Mouse (Mus musculus) liver (tissue): Measurements from ENCODE around the gene Fam129a.

ENCODE experiments used
- DNase-seq: peaks from one replicate; pipeline ENCODE4 v3.0.0-alpha.2; 2020; ENCODE audit warnings: mixed read lengths

The Fam129a gene

DNA sequence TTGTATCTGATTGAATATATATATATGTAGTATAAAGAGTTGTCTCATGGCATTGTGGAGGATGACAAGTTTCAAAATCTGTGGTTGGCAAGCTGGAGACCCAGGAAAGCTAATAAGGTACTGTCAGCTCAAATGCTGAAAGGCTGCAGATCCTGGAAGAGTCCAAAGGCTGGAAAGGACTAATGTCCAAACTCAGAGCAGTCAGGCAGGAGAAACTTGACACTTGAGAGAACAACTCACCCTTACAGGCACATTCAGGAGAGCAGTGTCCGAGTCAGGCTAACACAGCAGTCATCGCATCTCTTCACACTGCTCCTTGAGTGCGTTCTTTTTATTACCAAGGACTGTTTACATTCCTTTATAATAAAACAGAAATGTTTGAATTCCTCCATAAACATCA, 56.2 kb downstream of the Fam129a start:
- no peak for DNase-seq

- DNase-seq: no peak
Measured at GRCm38 (mm10) chr1:151629591-151630250, 58.7 kb downstream of the Fam129a start.

DNA sequence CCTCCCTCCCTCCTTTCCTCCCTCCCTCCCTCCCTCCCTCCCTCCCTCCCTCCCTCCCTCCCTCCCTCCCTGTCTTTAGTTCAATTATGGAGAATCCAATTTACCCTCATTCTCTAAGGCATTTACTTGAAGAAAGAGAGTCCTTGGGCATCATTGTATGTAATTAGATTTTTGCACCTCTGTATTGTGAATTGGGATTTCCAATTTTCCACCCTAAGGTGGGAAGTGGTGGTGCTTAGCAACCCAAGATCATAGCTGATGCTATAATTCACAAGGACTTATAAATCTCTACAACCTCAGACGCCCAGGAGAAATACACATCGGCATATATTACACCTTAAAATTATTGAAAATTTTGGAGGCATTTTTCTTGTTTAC, 59.3 kb downstream of the Fam129a start:
- no peak for DNase-seq

- DNase-seq: no peak
Measured at GRCm38 (mm10) chr1:151631061-151631460, 60.1 kb downstream of the Fam129a start.

DNA sequence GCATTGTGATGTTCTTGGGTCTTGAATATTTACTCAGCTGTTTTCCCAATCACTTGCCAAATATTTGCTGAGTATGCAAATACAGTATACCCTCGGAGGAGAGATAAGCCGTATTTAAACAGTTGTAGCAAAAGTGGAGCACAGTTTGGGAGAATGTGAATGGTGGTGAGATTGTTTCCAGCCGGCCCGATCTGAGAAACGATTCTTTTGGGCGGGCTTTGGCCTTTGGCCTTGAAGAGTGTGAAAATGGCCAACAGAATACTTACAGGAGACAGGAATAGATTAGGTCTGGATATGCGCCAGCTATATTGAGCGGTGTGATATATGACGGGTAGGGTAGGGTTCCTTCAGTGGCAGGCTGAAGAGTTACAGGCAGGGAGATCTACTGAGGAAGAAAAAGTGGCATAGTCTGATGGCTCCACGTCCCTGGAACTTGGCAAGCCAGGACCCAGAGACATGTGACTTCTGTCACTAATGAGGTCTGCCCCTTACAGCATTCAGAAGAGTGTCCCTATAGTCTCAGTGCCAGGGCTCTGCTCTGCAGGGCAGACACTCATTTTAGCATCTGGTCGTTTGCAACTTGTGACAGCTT, 60.8 kb downstream of the Fam129a start:
- DNase-seq: no peak

- no peak for DNase-seq
Measured at GRCm38 (mm10) chr1:151632567-151633356, 61.8 kb downstream of the Fam129a start.

DNA sequence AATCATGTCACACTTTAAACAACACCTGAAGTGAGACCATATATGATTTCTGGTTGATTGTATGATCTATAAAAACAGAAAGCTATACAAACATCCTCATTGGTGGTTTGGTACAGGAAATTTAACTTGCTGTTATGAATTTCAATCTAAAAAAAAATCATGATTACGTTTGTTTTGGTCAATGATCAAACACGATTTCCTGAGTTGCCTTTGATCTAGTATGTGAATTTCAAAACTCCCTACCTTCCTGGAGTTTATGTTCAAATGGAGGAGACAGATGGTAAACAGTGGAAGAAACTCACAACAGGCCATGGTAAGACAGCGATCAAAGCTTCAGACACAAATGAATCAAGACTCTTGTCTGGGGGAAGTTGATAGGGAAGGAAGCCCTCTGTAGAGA, 65.7 kb downstream of the Fam129a start:
- DNase-seq: no peak

- no peak for DNase-seq
Measured at GRCm38 (mm10) chr1:151637351-151637922, 66.5 kb downstream of the Fam129a start.

DNA sequence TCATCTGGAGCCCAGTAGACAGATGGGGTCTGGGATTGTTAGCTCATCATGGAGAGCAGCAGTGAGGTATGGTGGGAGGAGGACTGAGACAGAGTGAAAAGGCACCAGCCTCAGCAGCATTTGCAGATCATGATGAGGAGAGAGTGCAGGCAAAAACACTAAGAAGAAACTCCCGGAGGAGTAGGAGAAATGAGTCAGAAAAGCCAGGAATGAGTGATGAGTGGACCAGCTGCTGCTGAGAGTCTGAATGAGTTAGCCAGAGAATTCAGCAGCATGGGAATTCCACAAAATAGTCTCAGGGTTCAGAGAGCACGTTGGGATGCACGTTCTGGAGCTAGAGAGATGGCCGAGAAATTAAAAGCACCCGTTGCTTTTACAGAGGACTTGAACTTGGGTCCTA, 67.4 kb downstream of the Fam129a start:
- no peak for DNase-seq

DNA sequence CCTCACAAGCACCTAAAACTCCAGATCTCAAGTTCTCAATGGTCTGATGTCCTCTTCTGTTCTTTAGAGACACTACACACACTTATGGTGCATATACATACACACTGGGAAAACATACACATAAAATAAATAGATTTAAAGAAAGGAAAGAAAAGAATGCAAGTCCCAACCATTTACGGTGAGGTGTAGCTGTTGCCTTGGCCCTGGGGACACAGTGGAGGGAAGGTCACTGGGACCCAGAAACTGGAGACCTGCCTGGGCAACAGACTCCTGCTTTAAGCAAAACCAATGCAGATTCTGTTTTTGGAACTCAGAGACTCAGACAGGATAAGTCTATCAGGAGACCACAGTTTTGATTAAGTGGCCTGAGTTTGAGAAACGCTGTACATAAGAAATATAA, 67.8 kb downstream of the Fam129a start:
- DNase-seq: no peak

GRCm38 (mm10) chr1:151646380-151646779, 75.4 kb downstream of the Fam129a start:
- DNase-seq: no peak

DNA sequence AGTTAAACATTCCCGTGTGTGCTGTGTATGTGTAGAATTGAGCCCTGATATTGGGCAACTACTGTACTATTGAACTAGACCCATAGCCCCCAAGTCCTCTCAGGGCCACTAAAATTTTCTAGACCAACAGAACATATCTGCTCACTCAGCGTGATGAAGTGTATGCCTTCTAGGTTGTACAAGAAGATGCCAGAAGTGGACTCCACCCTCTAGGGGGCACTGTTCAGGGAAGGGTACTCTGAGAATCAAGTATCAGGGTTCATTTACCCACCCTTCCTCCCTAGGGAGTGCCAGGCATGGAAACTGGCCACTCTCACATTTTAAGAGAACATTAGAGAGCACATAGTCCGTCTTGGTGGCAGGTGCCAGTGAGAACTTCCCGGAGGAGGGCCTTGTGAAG, 77.1 kb downstream of the Fam129a start:
- DNase-seq: no peak

DNA sequence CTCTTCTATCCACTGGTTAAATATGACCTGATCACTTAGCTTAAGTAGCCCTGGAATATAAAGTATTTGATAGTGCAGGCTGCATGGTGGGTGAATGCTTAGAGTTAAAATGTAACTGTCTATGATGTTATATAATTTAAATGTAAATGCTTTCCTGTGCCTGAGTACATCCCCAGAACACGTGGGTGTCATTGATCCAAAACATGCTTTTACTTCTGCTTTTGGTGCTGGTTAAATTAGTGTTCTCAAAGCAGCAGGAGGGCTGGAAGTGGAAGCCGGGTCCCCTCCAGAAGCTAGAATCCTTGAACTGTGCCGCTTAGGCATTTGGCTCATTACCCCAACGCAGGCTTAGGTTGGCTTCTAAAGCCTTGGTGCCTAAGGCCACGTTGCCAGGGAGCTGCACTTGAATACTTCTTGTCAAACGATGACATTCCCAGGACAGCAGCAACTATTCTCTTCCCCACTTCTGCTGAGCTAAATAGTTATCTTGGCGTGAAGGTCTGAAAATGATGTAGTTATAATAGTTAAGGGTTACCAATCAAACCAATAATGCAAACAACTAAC, 86.1 kb downstream of the Fam129a start:
- DNase-seq: no peak

- no peak for DNase-seq
Measured at GRCm38 (mm10) chr1:151658291-151658830, 87.4 kb downstream of the Fam129a start.

GRCm38 (mm10) chr1:151659636-151660035, 88.7 kb downstream of the Fam129a start:
- no peak for DNase-seq

DNA sequence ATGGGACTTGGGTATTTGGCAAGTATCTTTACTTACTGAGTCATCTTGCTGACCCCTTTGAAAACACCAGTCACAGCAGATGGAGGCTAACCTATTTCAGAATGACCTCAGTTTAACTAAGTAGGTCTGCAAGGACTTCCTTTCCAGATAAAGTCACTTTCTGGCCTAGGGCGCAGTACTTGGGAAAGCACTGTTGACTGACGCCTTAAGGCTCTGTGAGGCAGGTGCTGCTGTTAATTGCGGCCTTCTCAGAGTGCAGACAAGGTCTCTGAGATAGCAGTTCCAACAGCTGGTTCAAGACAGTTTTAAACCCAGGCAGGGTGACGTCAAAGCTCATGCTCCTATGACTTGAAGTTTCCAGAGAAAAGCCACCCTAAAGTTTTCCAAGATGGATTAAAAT, 89.3 kb downstream of the Fam129a start:
- DNase-seq: no peak

GRCm38 (mm10) chr1:151660883-151661282, 89.9 kb downstream of the Fam129a start:
- DNase-seq: no peak

GRCm38 (mm10) chr1:151661684-151662439, 90.9 kb downstream of the Fam129a start:
- DNase-seq: no peak

DNA sequence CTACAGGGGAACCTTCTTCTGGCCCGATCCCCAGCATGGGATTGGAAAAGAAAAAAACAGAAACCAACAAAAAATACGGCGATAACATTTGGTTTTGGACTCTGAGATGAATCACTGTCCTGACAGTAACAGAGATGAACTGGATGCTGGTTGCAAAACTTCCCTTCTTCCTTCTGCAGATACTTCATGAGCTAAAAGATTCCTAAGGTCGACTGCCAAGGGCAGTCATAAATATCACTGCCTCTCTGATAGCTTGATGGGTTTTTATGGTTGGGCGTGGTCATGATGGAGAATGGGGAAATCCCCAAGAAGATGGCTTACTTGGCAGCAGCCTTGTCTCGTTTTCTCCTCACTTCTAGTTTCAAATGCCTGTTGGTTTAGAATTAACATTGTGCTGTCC, 92.0 kb downstream of the Fam129a start:
- DNase-seq: no peak

GRCm38 (mm10) chr1:151664384-151664783, 93.4 kb downstream of the Fam129a start:
- DNase-seq: no peak

- no peak for DNase-seq
Measured at GRCm38 (mm10) chr1:151664837-151665431, 93.9 kb downstream of the Fam129a start.
